Mouse (Mus musculus): ENCODE results near the gene AU018091. TPM values are rescaled to one million over a fixed set of nuclear protein-coding genes. Genes with fewer than 3 reads are reported as not detected.

AU018091 gene
- total and polyA plus RNA-seq, 2 experiments from 2014 or later, result not detected

DNA sequence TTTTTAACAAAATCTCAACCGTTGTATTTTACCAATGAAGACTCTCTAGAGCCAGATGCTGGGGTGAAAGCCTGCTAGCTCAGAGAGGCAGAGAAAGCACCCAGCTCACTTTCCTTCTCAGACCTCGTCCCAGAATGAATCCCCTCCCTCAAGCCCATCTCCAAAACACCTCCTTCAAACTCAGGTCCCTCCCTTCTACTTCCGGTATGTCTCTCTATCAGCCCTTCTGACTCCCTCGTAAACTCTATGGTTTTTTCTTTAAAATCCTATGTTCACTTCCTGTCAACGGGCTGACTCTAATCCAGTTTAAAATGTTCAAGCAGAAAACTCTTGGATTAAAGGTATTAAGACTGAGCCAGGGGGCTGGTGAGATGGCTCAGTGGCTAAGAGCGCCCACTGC, 4.6 kb downstream of the AU018091 start:
- WGBS, result 77% methylated on average over 6 of the region's 6 CpGs
- Histone ChIP-seq H3K27me3 (ENCODE audit: insufficient read depth, low read length) (no peaks in the 10 kb centered on the region), H3K4me3 (ENCODE audit: low read depth, low read length) (no peak overlapping the region), H3K9ac (replicated peaks; ENCODE audit: low read length, poor library complexity, severe bottlenecking) (no peak overlapping the region), H3K27ac (ENCODE audit: low read depth, low read length) (no peak overlapping the region), H3K4me1 (ENCODE audit: insufficient read depth, low read length) (no peaks in the 10 kb centered on the region), H3K4me2 (ENCODE audit: low read depth, low read length, poor library complexity, severe bottlenecking) (no peak overlapping the region), H3K9me3 (ENCODE audit: low read length) (no peaks in the 10 kb centered on the region), H3K36me3 (ENCODE audit: insufficient read depth, low read length) (no peaks in the 10 kb centered on the region)
- DNase-seq (ENCODE audit: low spot score) (no peak), ATAC-seq (ENCODE audit: low FRiP score) (no peak)
- no peak for TF ChIP-seq CTCF (IDR thresholded peaks at IDR 0.05)

DNA sequence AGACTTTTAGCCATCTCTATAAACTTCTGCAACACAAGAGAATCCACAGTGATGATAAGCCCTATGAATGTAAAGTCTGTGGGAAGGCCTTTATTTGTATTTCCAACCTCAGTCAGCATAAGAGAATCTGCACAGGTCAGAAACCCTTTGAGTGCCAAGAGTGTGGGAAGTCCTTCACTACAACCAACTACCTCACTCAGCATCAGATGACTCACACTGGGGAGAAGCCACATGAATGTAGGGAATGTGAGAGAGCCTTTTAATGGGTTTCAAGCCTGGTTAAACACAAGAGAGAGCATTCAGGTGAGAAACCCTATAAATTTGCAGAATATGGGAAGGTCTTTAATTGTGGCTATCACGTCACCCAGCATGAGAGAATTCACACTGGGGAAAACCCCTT, 18.6 kb downstream of the AU018091 start:
- TF ChIP-seq CTCF (IDR thresholded peaks at IDR 0.05), result no peak
- no peak for ATAC-seq (ENCODE audit: low FRiP score)
- WGBS, result 83% methylated on average over 1 of the region's 1 CpGs

DNA sequence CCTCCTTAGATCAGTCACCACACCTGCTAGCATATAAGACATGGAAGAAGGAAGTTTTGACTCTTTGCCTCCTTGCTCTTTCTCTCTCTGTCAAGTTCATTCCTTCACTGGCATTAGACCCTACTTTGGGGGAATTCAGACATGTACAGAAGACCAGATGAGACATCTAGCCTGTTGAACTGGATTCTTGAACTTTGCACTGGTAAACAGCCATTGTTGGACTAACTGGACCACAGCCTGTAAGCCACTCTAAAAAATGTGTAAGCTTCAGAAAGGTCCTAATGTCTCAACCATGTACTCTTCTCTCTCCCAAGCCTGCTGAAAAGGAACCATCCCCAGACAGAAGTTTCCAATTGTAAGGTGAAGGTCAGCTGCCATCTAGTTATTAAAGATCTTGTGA, 22.9 kb downstream of the AU018091 start:
- no peak for TF ChIP-seq CTCF (IDR thresholded peaks at IDR 0.05)
- Histone ChIP-seq H3K36me3 (ENCODE audit: insufficient read depth, low read length) (no peaks in the 10 kb centered on the region), H3K9me3 (ENCODE audit: low read length) (peaks cover 29% of the 10 kb centered on the region), H3K4me2 (ENCODE audit: low read depth, low read length, poor library complexity, severe bottlenecking) (no peak overlapping the region), H3K4me1 (ENCODE audit: insufficient read depth, low read length) (no peaks in the 10 kb centered on the region), H3K4me3 (ENCODE audit: low read depth, low read length) (no peak overlapping the region), H3K27me3 (ENCODE audit: insufficient read depth, low read length) (no peaks in the 10 kb centered on the region), H3K27ac (ENCODE audit: low read depth, low read length) (no peak overlapping the region), H3K9ac (replicated peaks; ENCODE audit: low read length, poor library complexity, severe bottlenecking) (no peak overlapping the region)
- no peak for ATAC-seq (ENCODE audit: low FRiP score)
- DNase-seq (ENCODE audit: low spot score), result no peak

More for the DNA sequence above, 18.6 kb downstream of the AU018091 start:
- Histone ChIP-seq H3K27ac (ENCODE audit: low read depth, low read length) (no peak overlapping the region), H3K27me3 (ENCODE audit: insufficient read depth, low read length) (no peaks in the 10 kb centered on the region), H3K9me3 (ENCODE audit: low read length) (0 out of 2 replicates have a peak, but pooled peaks cover 10% of the 10 kb centered on the region), H3K36me3 (ENCODE audit: insufficient read depth, low read length) (no peaks in the 10 kb centered on the region), H3K4me3 (ENCODE audit: low read depth, low read length) (no peak overlapping the region), H3K9ac (replicated peaks; ENCODE audit: low read length, poor library complexity, severe bottlenecking) (no peak overlapping the region), H3K4me2 (ENCODE audit: low read depth, low read length, poor library complexity, severe bottlenecking) (no peak overlapping the region), H3K4me1 (ENCODE audit: insufficient read depth, low read length) (no peaks in the 10 kb centered on the region)
- DNase-seq (ENCODE audit: low spot score), result no peak

DNA sequence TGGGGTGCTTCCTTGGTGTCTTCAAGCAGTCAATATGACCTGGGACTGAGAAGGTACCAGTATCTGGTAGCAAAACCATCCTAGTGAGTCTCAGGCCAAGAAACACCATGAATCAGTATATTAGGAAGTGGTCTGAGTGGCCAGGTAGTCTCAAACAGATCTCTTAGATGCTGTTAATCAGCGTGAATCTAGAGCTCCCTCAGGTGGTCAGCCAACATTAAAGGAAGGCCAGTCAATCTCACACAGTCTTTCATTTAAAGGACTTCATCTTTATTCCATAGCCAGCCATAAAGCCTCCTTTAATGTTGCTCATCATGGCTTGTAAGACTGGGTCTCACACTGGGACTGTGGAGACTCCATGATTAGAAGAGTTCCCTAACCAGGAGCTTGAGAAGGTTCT, 25.7 kb downstream of the AU018091 start:
- no peak overlapping the region for H3K4me3 ChIP-seq (ENCODE audit: low read depth, low read length)
- H3K27me3 ChIP-seq (ENCODE audit: insufficient read depth, low read length), result no peaks in the 10 kb centered on the region
- ATAC-seq (ENCODE audit: low FRiP score) (no peak), DNase-seq (ENCODE audit: low spot score) (no peak)
- H3K36me3 ChIP-seq (ENCODE audit: insufficient read depth, low read length), result no peaks in the 10 kb centered on the region
- H3K9ac ChIP-seq (replicated peaks; ENCODE audit: low read length, poor library complexity, severe bottlenecking), result no peak overlapping the region
- no peak overlapping the region for H3K27ac ChIP-seq (ENCODE audit: low read depth, low read length)
- no peak for TF ChIP-seq CTCF (IDR thresholded peaks at IDR 0.05)
- H3K4me1 ChIP-seq (ENCODE audit: insufficient read depth, low read length), result no peaks in the 10 kb centered on the region
- H3K9me3 ChIP-seq (ENCODE audit: low read length), result peaks cover 30% of the 10 kb centered on the region
- no peak overlapping the region for H3K4me2 ChIP-seq (ENCODE audit: low read depth, low read length, poor library complexity, severe bottlenecking)
- 13% methylated on average over 1 of the region's 1 CpGs for WGBS

DNA sequence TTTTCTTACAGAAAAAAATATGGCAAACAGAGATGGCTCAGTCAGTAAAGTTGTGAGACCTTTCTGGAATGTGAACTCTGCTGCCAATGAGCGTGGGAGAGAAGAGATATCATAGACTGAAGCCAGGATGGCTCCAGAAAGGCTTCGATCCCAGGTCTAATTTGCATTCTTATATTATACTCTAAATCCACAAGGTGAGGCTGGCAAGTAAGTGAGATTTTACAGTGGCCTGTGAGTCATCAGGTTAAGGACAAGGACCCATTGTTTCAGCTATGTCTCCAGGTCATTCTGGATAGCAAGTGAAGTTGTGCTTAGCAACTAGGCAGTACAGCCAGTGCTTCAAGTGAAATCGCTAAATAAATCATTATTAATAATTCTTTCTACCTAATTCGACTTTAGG, 33.4 kb downstream of the AU018091 start:
- H3K4me1 ChIP-seq (ENCODE audit: insufficient read depth, low read length), result no peaks in the 10 kb centered on the region
- no peak overlapping the region for H3K9ac ChIP-seq (replicated peaks; ENCODE audit: low read length, poor library complexity, severe bottlenecking)
- peaks cover 10% of the 10 kb centered on the region for H3K9me3 ChIP-seq (ENCODE audit: low read length)
- no peak overlapping the region for H3K4me3 ChIP-seq (ENCODE audit: low read depth, low read length)
- 74% methylated on average over 4 of the region's 4 CpGs for WGBS
- H3K36me3 ChIP-seq (ENCODE audit: insufficient read depth, low read length), result no peaks in the 10 kb centered on the region
- no peak overlapping the region for H3K27ac ChIP-seq (ENCODE audit: low read depth, low read length)
- no peak for TF ChIP-seq CTCF (IDR thresholded peaks at IDR 0.05)
- ATAC-seq (ENCODE audit: low FRiP score), result no peak
- no peak for DNase-seq (ENCODE audit: low spot score)
- no peak overlapping the region for H3K4me2 ChIP-seq (ENCODE audit: low read depth, low read length, poor library complexity, severe bottlenecking)
- no peaks in the 10 kb centered on the region for H3K27me3 ChIP-seq (ENCODE audit: insufficient read depth, low read length)

DNA sequence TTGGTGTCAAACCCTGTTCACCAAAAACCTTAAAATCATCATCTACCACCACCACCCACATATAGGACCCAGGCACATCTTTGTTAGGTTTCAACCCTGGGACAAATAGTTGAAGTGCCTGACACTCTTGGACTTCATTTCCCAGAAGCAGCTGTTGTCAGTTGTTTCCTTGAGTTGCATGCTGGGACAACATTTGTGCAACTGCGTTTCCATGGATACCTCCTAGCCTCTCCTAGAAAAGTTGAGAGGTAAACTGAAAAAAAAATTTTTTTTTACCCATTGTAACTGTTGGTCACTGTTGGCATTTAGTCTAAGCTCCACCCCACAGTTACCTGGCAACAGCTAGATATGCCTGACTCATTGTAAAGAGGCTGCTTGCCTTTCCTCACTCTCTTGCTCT, 34.3 kb downstream of the AU018091 start:
- Histone ChIP-seq H3K36me3 (ENCODE audit: insufficient read depth, low read length) (no peaks in the 10 kb centered on the region), H3K4me3 (ENCODE audit: low read depth, low read length) (no peak overlapping the region), H3K9ac (replicated peaks; ENCODE audit: low read length, poor library complexity, severe bottlenecking) (no peak overlapping the region), H3K9me3 (ENCODE audit: low read length) (peaks cover 9% of the 10 kb centered on the region), H3K4me2 (ENCODE audit: low read depth, low read length, poor library complexity, severe bottlenecking) (no peak overlapping the region), H3K4me1 (ENCODE audit: insufficient read depth, low read length) (no peaks in the 10 kb centered on the region), H3K27me3 (ENCODE audit: insufficient read depth, low read length) (no peaks in the 10 kb centered on the region), H3K27ac (ENCODE audit: low read depth, low read length) (no peak overlapping the region)
- ATAC-seq (ENCODE audit: low FRiP score) (no peak), DNase-seq (ENCODE audit: low spot score) (no peak)
- no peak for TF ChIP-seq CTCF (IDR thresholded peaks at IDR 0.05)
- WGBS, result 74% methylated on average over 1 of the region's 1 CpGs
